Mouse (Mus musculus) MEL (cell line): ENCODE measurements around the gene Cav2.

Source experiments
- CHD1 ChIP-seq: IDR thresholded peaks from 2 replicates; pipeline ENCODE4 v1.6.1; 2012; ENCODE audit warnings: low read depth, mild to moderate bottlenecking, inconsistent platforms, low read length, improper control_type of control experiment
- CTCF ChIP-seq, 3 experiments: IDR thresholded peaks in 2 of 3; conservative IDR thresholded peaks in 1 of 3; 2 replicates each; pipeline ENCODE4 v1.5.1; 2011 to 2012; ENCODE audit warnings: low read length in 3 of 3, low read depth in 2 of 3, mild to moderate bottlenecking in 2 of 3, improper control_type of control experiment in 1 of 3, inconsistent platforms in 1 of 3, mixed read lengths in 1 of 3, moderate library complexity in 1 of 3; ENCODE audit not compliant: control insufficient read depth in 1 of 3, insufficient read depth in 1 of 3, poor library complexity in 1 of 3, severe bottlenecking in 1 of 3
- E2F4 ChIP-seq: IDR thresholded peaks from 2 replicates; pipeline ENCODE4 v1.6.1; 2011; ENCODE audit warnings: low read depth, low read length, improper control_type of control experiment, borderline replicate concordance
- EP300 ChIP-seq, 2 experiments: IDR thresholded peaks; 2 replicates each; pipeline ENCODE4 v1.6.1; 2011; ENCODE audit warnings: improper control_type of control experiment in 2 of 2, low read length in 2 of 2, low read depth in 1 of 2, mild to moderate bottlenecking in 1 of 2
- GATA1 ChIP-seq: IDR thresholded peaks from 2 replicates; pipeline ENCODE4 v1.6.1; 2011; ENCODE audit warnings: low read depth, low read length, improper control_type of control experiment
- KAT2A ChIP-seq: conservative IDR thresholded peaks from 2 replicates; pipeline ENCODE4 v1.6.1; 2012; ENCODE audit warnings: low read depth, low read length, improper control_type of control experiment, inconsistent platforms
- MAFK ChIP-seq: IDR thresholded peaks from 2 replicates; pipeline ENCODE4 v1.6.1; 2011; ENCODE audit warnings: low read depth, mild to moderate bottlenecking, low read length, improper control_type of control experiment, borderline replicate concordance
- MYC ChIP-seq: IDR thresholded peaks from 2 replicates; pipeline ENCODE4 v1.6.1; 2011; ENCODE audit warnings: low read depth, mild to moderate bottlenecking, low read length, improper control_type of control experiment, moderate library complexity
- POLR2A ChIP-seq, 2 experiments: IDR thresholded peaks; 2 replicates each; pipeline ENCODE4 v1.6.1; 2011 to 2012; ENCODE audit warnings: low read length in 2 of 2, mild to moderate bottlenecking in 2 of 2, control low read depth in 1 of 2, improper control_type of control experiment in 1 of 2, low read depth in 1 of 2, moderate library complexity in 1 of 2; ENCODE audit not compliant: control insufficient read depth in 1 of 2, insufficient read depth in 1 of 2, poor library complexity in 1 of 2
- RAD21 ChIP-seq: IDR thresholded peaks from 2 replicates; pipeline ENCODE4 v1.6.1; 2011; ENCODE audit warnings: mild to moderate bottlenecking, low read depth, low read length, improper control_type of control experiment
- RCOR1 ChIP-seq: IDR thresholded peaks from 2 replicates; pipeline ENCODE4 v1.6.1; 2012; ENCODE audit warnings: low read depth, mild to moderate bottlenecking, inconsistent platforms, low read length, improper control_type of control experiment
- USF1 ChIP-seq: IDR thresholded peaks from 2 replicates; pipeline ENCODE4 v1.6.1; 2014; ENCODE audit warnings: low read depth, mild to moderate bottlenecking, inconsistent platforms, low read length, improper control_type of control experiment, moderate library complexity
- ZC3H11A ChIP-seq: IDR thresholded peaks from 2 replicates; pipeline ENCODE4 v1.6.1; 2012; ENCODE audit warnings: low read depth, mild to moderate bottlenecking, inconsistent platforms, low read length, improper control_type of control experiment

DNA sequence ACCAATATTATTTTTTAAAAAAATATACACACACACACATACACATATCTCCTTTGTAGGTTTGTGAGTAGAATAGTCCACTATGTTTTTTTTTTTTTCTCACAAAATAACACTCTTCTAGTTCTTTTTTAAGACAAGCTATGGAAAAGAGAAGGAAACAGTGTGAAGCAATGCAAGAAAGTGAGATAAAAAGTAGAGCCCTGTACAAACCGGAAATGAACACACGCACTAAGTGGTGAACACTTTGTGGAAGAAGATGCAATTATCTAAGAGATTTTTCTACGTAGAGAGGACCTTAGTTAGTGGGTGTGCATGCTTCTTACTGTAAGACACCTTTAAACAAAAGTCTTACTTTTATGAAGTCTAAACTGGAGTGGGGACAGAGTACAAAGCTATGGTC is 33.3 kb upstream of the Cav2 start:
- TF ChIP-seq CTCF (IDR thresholded peaks at IDR 0.05 in 2 of 3, conservative IDR thresholded peaks at IDR 0.05 in 1 of 3; ENCODE audit: control insufficient read depth in 1 of 3, insufficient read depth in 1 of 3, low read depth in 2 of 3, low read length in 3 of 3, poor library complexity in 1 of 3, severe bottlenecking in 1 of 3) (no peak), RCOR1 (no peak), POLR2A (IDR thresholded peaks at IDR 0.05; ENCODE audit: control insufficient read depth in 1 of 2, insufficient read depth in 1 of 2, low read depth in 1 of 2, low read length in 2 of 2, poor library complexity in 1 of 2) (no peak), EP300 (IDR thresholded peaks at IDR 0.05; ENCODE audit: low read depth in 1 of 2, low read length in 2 of 2) (no peak), USF1 (no peak), GATA1 (no peak), RAD21 (no peak), ZC3H11A (no peak), CHD1 (no peak), MYC (no peak), MAFK (no peak), E2F4 (no peak), KAT2A (no peak)
